Mouse (Mus musculus) heart, postnatal 0 days (tissue): Measurements from ENCODE around the gene Gm21887. TPM values are rescaled to one million over a fixed set of nuclear protein-coding genes. Genes with fewer than 3 reads are reported as not detected.
A peak's percentile ranks its signal among the peaks of the same experiment; 100 is the strongest.
"Not testable (repeated sequence)": the region's sequence is repeated elsewhere in the genome, so short reads cannot be mapped to it uniquely, and the experiment has no call there.

ENCODE experiments used
- ATAC-seq: fragments of 200-750 bp; cut with Nextera tagmentation; 2 replicates; pipeline ENCODE4 v1.8.0; 2017; ENCODE audit warnings: low read depth, moderate number of reproducible peaks, moderate library complexity; ENCODE audit not compliant: insufficient read depth
- DNase-seq: peaks from one replicate; pipeline ENCODE4 v3.0.0-alpha.2; 2016; ENCODE audit warnings: low spot score
- H3K27ac ChIP-seq: fragments of 300-500 bp; sonication (generic); 2 replicates; pipeline ENCODE4 v1.5.1; 2014; ENCODE audit warnings: low read depth, mild to moderate bottlenecking
- H3K27me3 ChIP-seq: fragments of 300-500 bp; sonication (generic); 2 replicates; pipeline ENCODE4 v1.6.1; 2014; ENCODE audit warnings: low read length, mixed read lengths; ENCODE audit not compliant: control insufficient read depth, insufficient read depth
- H3K36me3 ChIP-seq: fragments of 300-500 bp; sonication (generic); replicated peaks from 2 replicates; pipeline ENCODE4 v1.6.1; 2014; ENCODE audit warnings: low read length, mixed read lengths; ENCODE audit not compliant: control insufficient read depth, insufficient read depth
- H3K4me1 ChIP-seq: fragments of 300-500 bp; sonication (generic); 2 replicates; pipeline ENCODE4 v1.6.1; 2014; ENCODE audit warnings: antibody characterized with exemption; ENCODE audit not compliant: control insufficient read depth, insufficient read depth
- H3K4me2 ChIP-seq: fragments of 300-500 bp; sonication (generic); 2 replicates; pipeline ENCODE4 v1.6.1; 2014; ENCODE audit warnings: low read depth, mild to moderate bottlenecking, low read length, moderate library complexity
- H3K4me3 ChIP-seq: fragments of 300-500 bp; sonication (generic); 2 replicates; pipeline ENCODE4 v1.5.1; 2014; ENCODE audit warnings: low read depth, low read length
- H3K9ac ChIP-seq: fragments of 300-500 bp; sonication (generic); replicated peaks from 2 replicates; pipeline ENCODE4 v1.6.1; 2014; ENCODE audit warnings: low read depth, low read length, mixed read lengths
- H3K9me3 ChIP-seq: fragments of 300-500 bp; sonication (generic); replicated peaks from 2 replicates; pipeline ENCODE4 v1.6.1; 2016; ENCODE audit warnings: low read length; ENCODE audit not compliant: control insufficient read depth
- CTCF ChIP-seq: IDR thresholded peaks from 2 replicates; pipeline ENCODE4 v1.5.1; 2016; ENCODE audit warnings: antibody characterized with exemption, control low read depth, low read depth
- EP300 ChIP-seq: IDR thresholded peaks from 2 replicates; pipeline ENCODE4 v1.6.1; 2016; ENCODE audit warnings: antibody characterized with exemption, low read depth
- WGBS: fragments of 180-500 bp; shearing (Covaris S2); extraction: QIAGEN DNeasy Blood & Tissue Kit; methylation state at CpG from one replicate; pipeline ENCODE4 v1.1.7; 2014; 5-methylcytosine and 5-hydroxymethylcytosine counted together
- polyA plus RNA-seq: library from polyadenylated mRNA; unstranded; fragments of >200 nt; fragmentation: Nextera tagmentation; extraction: Ambion mirVana; gene quantifications from 2 replicates; pipeline ENCODE4 v1.2.1, GENCODE M21; 2015
- total RNA-seq: library from RNA; depleted of rRNA; stranded (reverse); fragments of >200 nt; gene quantifications from 2 replicates; pipeline ENCODE4 v1.2.3, GENCODE M21; 2014; ENCODE audit warnings: low replicate concordance

Gene Gm21887
- total and polyA plus RNA-seq, 2 experiments from 2014 or later = 0.88 to 32.6 TPM

- Histone ChIP-seq H3K36me3 (peaks cover 14% of the 10 kb centered on the region), H3K4me1 (no peaks in the 10 kb centered on the region; the same call in 1 of the 2 replicates), H3K4me3 (no peak overlapping the region; the same call in 1 of the 2 replicates), H3K27ac (no peak overlapping the region), H3K4me2 (no peak overlapping the region; the same call in 1 of the 2 replicates), H3K27me3 (peaks cover 38% of the 10 kb centered on the region; the same call in 1 of the 2 replicates), H3K9ac (no peak overlapping the region), H3K9me3 (peaks cover 9% of the 10 kb centered on the region; the same call in 1 of the 2 replicates)
- TF ChIP-seq EP300 (no peak), CTCF (no peak)
- whole genome bisulfite sequencing = 49% methylated on average over 12 of the region's 12 CpGs
- no peak for ATAC-seq
- DNase-seq = peak; percentile 56
Observed at GRCm38 (mm10) chrX:169980809-169981289, 28.6 kb upstream of the Gm21887 start.

- H3K4me2 ChIP-seq = peak overlapping the region; percentile 2; the same call in 1 of the 2 replicates
- H3K4me3 ChIP-seq, H3K9me3 ChIP-seq, H3K4me1 ChIP-seq, ATAC-seq, DNase-seq, H3K27ac ChIP-seq, H3K9ac ChIP-seq: not testable (repeated sequence)
- H3K27me3 ChIP-seq = peaks cover 38% of the 10 kb centered on the region; the same call in 1 of the 2 replicates
- peaks cover 15% of the 10 kb centered on the region for H3K36me3 ChIP-seq
- WGBS = 57% methylated on average over 19 of the region's 19 CpGs
Observed at GRCm38 (mm10) chrX:169981761-169982181, 27.7 kb upstream of the Gm21887 start.

GRCm38 (mm10) chrX:169982606-169983400, 26.7 kb upstream of the Gm21887 start:
- not testable (repeated sequence) for H3K27ac ChIP-seq, H3K4me1 ChIP-seq, ATAC-seq, H3K4me2 ChIP-seq, DNase-seq, H3K9ac ChIP-seq
- H3K4me3 ChIP-seq = peak overlapping the region; percentile 4; the same call in 1 of the 2 replicates
- H3K9me3 ChIP-seq = peaks cover 15% of the 10 kb centered on the region; the same call in 1 of the 2 replicates
- 64% methylated on average over 23 of the region's 23 CpGs for WGBS
- H3K27me3 ChIP-seq = peaks cover 38% of the 10 kb centered on the region; the same call in 1 of the 2 replicates
- peaks cover 21% of the 10 kb centered on the region for H3K36me3 ChIP-seq

- DNase-seq, ATAC-seq: not testable (repeated sequence)
- 64% methylated on average over 19 of the region's 19 CpGs for WGBS
Observed at GRCm38 (mm10) chrX:169983401-169984165, 25.9 kb upstream of the Gm21887 start.

GRCm38 (mm10) chrX:169984331-169984730, 25.1 kb upstream of the Gm21887 start:
- DNase-seq, H3K27ac ChIP-seq, ATAC-seq, H3K4me2 ChIP-seq, H3K9ac ChIP-seq, H3K4me1 ChIP-seq, H3K4me3 ChIP-seq: not testable (repeated sequence)
- Histone ChIP-seq H3K27me3 (peaks cover 43% of the 10 kb centered on the region; the same call in 1 of the 2 replicates), H3K36me3 (peaks cover 29% of the 10 kb centered on the region), H3K9me3 (peaks cover 25% of the 10 kb centered on the region)
- WGBS = 66% methylated on average over 7 of the region's 7 CpGs

More at GRCm38 (mm10) chrX:169983401-169984165, 25.9 kb upstream of the Gm21887 start:
- peaks cover 18% of the 10 kb centered on the region for H3K9me3 ChIP-seq
- not testable (repeated sequence) for H3K27ac ChIP-seq, H3K4me2 ChIP-seq, H3K9ac ChIP-seq, H3K4me1 ChIP-seq
- peaks cover 38% of the 10 kb centered on the region; the same call in 1 of the 2 replicates for H3K27me3 ChIP-seq
- peak overlapping the region; percentile 4; the same call in 1 of the 2 replicates for H3K4me3 ChIP-seq
- peaks cover 24% of the 10 kb centered on the region for H3K36me3 ChIP-seq

GRCm38 (mm10) chrX:169984853-169985252, 24.6 kb upstream of the Gm21887 start:
- H3K4me1 ChIP-seq, H3K4me3 ChIP-seq, H3K27ac ChIP-seq, H3K4me2 ChIP-seq, DNase-seq, ATAC-seq, H3K9ac ChIP-seq: not testable (repeated sequence)
- peaks cover 43% of the 10 kb centered on the region; the same call in 1 of the 2 replicates for H3K27me3 ChIP-seq
- peaks cover 29% of the 10 kb centered on the region for H3K36me3 ChIP-seq
- peaks cover 30% of the 10 kb centered on the region for H3K9me3 ChIP-seq
- 73% methylated on average over 21 of the region's 21 CpGs for WGBS

- H3K4me3 ChIP-seq, DNase-seq, H3K9ac ChIP-seq, H3K4me2 ChIP-seq, H3K27ac ChIP-seq, ATAC-seq, H3K4me1 ChIP-seq: not testable (repeated sequence)
- Histone ChIP-seq H3K9me3 (peaks cover 38% of the 10 kb centered on the region), H3K27me3 (peaks cover 40% of the 10 kb centered on the region; the same call in 1 of the 2 replicates), H3K36me3 (peaks cover 29% of the 10 kb centered on the region)
- 75% methylated on average over 18 of the region's 18 CpGs for WGBS
Observed at GRCm38 (mm10) chrX:169985796-169986195, 23.7 kb upstream of the Gm21887 start.
